Mouse (Mus musculus): ENCODE measurements around the gene Trak1.

Trak1 gene

GRCm38 (mm10) chr9:121363932-121364331, 66.6 kb downstream of the Trak1 start:
- in situ Hi-C loops (cut with MboI; ENCODE audit: low sequenced_read_pairs), result loop anchor here (25.0 kb wide), 1 partner anchor 102 kb away; no protein-coding TSS in a partner anchor

- in situ Hi-C loops (cut with MboI; ENCODE audit: low sequenced_read_pairs), result loop anchor here (25.0 kb wide), 1 partner anchor 104 kb away; no protein-coding TSS in a partner anchor
Measured at GRCm38 (mm10) chr9:121366135-121366863, 69.0 kb downstream of the Trak1 start.

- in situ Hi-C loops (cut with MboI; ENCODE audit: low sequenced_read_pairs), result loop anchor here (25.0 kb wide), 1 partner anchor 105 kb away; no protein-coding TSS in a partner anchor
Measured at GRCm38 (mm10) chr9:121366864-121367245, 69.6 kb downstream of the Trak1 start.

- in situ Hi-C loops (cut with MboI; ENCODE audit: low sequenced_read_pairs), result loop anchor here (25.0 kb wide), 1 partner anchor 107 kb away; no protein-coding TSS in a partner anchor
Measured at GRCm38 (mm10) chr9:121369573-121369972, 72.3 kb downstream of the Trak1 start.

DNA sequence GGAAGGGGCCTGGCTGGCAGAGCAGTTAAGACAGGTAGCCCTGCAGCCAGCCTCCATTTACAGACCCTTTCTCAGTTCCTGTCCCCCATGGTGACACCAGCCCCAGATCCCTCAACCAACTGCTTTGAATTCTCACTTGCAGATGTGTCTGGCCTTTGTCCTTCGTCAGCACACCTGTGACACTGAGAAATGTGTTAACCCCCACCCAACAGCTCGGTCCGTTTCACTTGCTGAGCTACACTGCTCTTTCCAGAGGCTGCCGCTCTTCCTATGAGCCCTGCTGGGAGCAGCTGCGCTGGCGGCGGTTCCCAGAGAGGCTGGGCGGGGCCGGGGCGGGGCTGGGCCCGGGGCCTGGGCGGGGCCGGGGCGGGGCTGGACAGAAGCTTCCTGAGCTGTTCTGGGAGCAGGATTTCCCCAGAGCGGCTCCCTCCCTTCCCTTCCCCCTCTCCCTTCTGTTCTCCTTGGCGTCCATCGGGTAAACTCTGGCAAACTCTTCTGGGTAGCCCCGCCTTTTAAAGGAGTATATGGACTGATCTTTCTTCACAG, 74.1 kb downstream of the Trak1 start:
- in situ Hi-C loops (cut with MboI; ENCODE audit: low sequenced_read_pairs), result loop anchor here (25.0 kb wide), 1 partner anchor 109 kb away; no protein-coding TSS in a partner anchor

DNA sequence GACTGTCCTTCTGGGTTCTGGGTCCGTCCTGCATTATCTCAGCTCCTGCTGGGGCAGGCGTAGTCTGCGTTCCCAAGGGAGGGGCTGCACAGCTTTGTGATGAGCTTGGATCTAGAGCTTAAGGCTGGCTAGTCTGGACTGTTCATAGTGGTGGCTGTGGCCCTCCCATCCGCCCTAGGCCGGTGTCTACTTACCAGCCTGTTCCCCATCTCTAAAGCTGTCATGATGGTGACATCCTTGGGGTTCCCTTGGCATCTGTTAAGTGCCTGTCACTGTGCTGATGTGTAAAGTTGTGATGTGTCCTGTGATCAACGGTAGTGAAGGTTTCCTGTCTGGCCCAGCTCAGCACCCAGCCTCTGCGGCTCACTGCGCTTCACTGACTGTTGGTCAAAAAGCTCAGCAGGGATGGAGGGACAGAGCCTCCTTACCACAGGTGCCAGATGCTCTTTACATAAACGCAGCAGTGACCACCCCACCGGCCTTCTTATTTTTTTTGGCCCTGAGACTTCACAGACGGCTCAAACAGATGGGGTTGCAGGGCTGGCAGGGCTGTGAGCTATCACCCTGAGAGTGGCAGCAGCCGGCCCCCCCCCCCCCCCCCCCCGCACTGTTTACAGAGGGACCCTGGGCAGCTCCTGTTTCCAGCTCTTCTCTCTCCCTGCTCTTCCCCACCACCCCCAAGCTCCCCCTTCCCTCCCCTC, 74.8 kb downstream of the Trak1 start:
- in situ Hi-C loops (cut with MboI; ENCODE audit: low sequenced_read_pairs), result loop anchor here (25.0 kb wide), 1 partner anchor 110 kb away; no protein-coding TSS in a partner anchor

GRCm38 (mm10) chr9:121373107-121373506, 75.8 kb downstream of the Trak1 start:
- in situ Hi-C loops (cut with MboI; ENCODE audit: low sequenced_read_pairs), result loop anchor here (25.0 kb wide), 1 partner anchor 111 kb away; no protein-coding TSS in a partner anchor

GRCm38 (mm10) chr9:121373512-121373911, 76.2 kb downstream of the Trak1 start:
- in situ Hi-C loops (cut with MboI; ENCODE audit: low sequenced_read_pairs), result loop anchor here (25.0 kb wide), 1 partner anchor 111 kb away; no protein-coding TSS in a partner anchor

DNA sequence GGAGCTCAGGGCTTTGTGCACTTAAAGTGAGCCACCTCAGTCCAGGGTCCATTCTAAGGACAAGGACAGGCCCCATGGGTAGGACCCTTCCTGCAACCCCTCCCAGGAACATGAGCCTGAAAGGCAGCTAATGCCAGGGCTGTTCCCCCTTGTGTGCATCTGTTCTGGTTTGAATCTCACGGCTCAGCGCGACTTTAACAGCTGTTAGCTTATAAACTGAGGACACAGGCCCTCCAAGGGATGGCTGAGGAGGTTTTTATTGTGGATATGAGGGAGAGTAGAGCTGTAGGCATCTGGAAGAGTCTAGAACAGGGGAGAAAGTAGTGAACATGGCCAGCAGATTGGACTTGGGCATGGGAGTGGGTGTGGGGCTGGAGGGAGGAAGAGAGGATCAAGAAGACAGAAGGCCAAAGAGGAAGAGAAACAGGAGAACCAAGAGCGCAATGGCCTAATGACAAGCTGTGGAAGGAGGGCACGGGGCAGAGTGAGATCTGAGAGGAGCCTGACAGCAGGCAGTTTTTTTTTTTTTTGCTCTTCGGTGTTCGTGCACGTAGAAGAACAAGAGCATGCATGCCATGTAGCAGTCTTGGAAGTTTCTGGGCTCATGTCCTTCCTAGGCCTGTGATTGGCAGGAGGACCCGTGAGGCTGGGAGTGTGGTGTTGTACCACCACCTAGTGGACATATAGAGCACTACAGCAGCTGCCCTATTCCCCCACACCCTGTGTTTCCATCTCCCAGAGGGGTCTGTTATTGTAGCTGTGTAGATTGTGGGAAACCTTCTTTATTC, 77.0 kb downstream of the Trak1 start:
- in situ Hi-C loops (cut with MboI; ENCODE audit: low sequenced_read_pairs), result loop anchor here (25.0 kb wide), 1 partner anchor 112 kb away; no protein-coding TSS in a partner anchor

- in situ Hi-C loops (cut with MboI; ENCODE audit: low sequenced_read_pairs), result loop anchor here (25.0 kb wide), 1 partner anchor 113 kb away; no protein-coding TSS in a partner anchor
Measured at GRCm38 (mm10) chr9:121374864-121375255, 77.6 kb downstream of the Trak1 start.

DNA sequence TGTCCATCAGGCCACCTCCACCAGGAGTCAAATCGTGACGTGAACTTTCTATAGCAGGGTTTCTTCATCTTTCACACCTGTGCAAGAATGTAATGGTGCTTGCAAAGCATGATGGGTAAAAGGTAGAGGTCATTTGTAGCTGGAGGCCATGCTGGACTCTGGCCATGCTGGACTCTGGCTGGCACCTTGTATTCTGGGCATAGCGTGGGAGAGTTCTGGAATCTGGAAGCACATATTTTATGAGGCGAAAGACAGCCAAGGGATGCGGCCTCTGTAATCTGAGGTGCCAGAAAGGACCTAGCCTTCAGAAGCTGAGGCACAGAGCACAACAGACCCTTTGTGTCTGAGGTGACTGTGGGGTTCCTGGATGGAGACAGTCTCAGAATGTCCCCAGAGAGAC, 78.8 kb downstream of the Trak1 start:
- in situ Hi-C loops (cut with MboI; ENCODE audit: low sequenced_read_pairs), result no loop called here

- in situ Hi-C loops (cut with MboI; ENCODE audit: low sequenced_read_pairs), result no loop called here
Measured at GRCm38 (mm10) chr9:121380310-121380920, 83.1 kb downstream of the Trak1 start.

GRCm38 (mm10) chr9:121381678-121382297, 84.5 kb downstream of the Trak1 start:
- in situ Hi-C loops (cut with MboI; ENCODE audit: low sequenced_read_pairs), result no loop called here

DNA sequence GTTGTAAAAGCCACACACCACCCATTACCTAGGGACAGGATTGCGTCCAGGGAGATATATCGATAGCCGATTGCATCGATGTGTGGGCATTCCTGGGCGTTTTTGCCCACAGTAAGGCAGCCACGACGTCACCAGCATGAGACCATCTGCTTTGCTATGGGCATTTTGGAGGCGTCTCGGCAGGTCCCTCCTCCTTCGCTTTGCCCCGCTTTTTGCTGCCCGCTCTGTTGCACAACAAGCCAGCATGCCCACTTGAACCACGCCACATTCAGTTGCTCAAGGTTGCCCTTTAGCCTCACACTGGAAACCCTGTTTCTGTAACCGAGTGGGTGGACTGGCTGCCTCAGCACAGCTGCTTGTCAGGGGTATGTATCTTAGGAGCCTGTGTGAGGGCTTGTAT, 85.3 kb downstream of the Trak1 start:
- in situ Hi-C loops (cut with MboI; ENCODE audit: low sequenced_read_pairs), result no loop called here

- in situ Hi-C loops (cut with MboI; ENCODE audit: low sequenced_read_pairs), result no loop called here
Measured at GRCm38 (mm10) chr9:121383180-121383586, 85.9 kb downstream of the Trak1 start.

DNA sequence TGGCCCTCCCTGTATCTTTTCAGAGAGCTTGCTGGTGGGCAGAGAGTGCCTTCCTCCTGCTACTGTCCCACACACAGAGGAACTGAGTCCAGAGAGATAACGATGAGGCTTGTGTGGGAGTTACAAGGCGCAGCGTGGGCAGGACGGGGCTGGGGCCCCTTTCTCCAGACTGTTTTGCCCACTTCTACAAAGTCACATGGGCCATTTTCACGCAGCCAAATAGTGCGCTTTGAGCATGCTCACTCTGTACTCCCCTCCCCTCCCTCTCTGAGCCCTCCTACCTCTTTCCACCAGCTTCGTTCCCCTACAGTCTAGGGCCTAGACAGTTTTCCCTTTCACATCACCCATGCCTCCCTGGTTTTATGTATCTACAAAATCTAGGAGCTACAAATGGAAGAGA, 87.3 kb downstream of the Trak1 start:
- in situ Hi-C loops (cut with MboI; ENCODE audit: low sequenced_read_pairs), result no loop called here

- in situ Hi-C loops (cut with MboI; ENCODE audit: low sequenced_read_pairs), result no loop called here
Measured at GRCm38 (mm10) chr9:121385091-121385748, 87.9 kb downstream of the Trak1 start.

DNA sequence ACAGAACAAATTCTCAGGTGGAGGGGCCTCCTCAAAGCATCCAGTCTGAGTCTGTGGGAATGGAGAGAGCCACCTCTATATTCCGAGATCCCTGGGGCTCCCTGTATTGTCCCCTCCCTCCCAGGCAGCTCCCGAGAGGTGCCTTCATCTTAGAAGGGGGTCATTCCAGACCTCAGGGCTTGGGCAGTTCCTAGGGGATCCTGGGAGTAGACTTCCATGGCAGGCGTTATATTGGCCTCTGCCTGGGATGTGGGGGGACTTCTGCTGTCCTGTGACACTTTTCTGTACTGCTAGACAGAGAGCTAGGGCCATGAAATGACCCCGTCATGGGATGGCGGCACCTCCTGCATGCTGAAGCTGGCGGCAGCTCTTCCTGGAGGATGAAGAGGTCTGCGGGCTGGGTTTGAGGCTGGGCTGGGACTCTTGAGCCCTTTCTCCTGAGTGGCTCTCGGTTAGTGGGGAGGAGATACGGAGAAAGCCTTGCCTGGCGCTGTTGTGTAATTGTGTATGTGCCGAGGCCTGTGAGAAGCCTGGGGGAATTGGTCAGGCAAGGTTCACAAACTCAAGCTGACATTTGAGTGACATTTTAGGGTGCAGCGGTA, 88.5 kb downstream of the Trak1 start:
- in situ Hi-C loops (cut with MboI; ENCODE audit: low sequenced_read_pairs), result no loop called here
